Mouse (Mus musculus) ZHBTc4 (cell line): Measurements from ENCODE around the gene Tulp1.
"Not testable (repeated sequence)": the region's sequence is repeated elsewhere in the genome, so short reads cannot be mapped to it uniquely, and the experiment has no call there.

Experiments used
- DNase-seq: peaks from one replicate; pipeline ENCODE4 v3.0.0-alpha.2; 2011; ENCODE audit warnings: low read depth, low spot score

The Tulp1 gene

GRCm38 (mm10) chr17:28341091-28341490 lies 23.9 kb downstream of the Tulp1 start:
- peak; percentile 74 for DNase-seq

- DNase-seq: no peak
Measured at GRCm38 (mm10) chr17:28340578-28340977, 24.4 kb downstream of the Tulp1 start.

- no peak for DNase-seq
Measured at GRCm38 (mm10) chr17:28337547-28337946, 27.5 kb downstream of the Tulp1 start.

- DNase-seq: no peak
Measured at GRCm38 (mm10) chr17:28335267-28335666, 29.8 kb downstream of the Tulp1 start.

GRCm38 (mm10) chr17:28332915-28333546 lies 32.0 kb downstream of the Tulp1 start:
- peak; percentile 55 for DNase-seq

GRCm38 (mm10) chr17:28332113-28332914 lies 32.7 kb downstream of the Tulp1 start:
- peak; percentile 84 for DNase-seq

GRCm38 (mm10) chr17:28331241-28332112 lies 33.5 kb downstream of the Tulp1 start:
- DNase-seq: peak; percentile 71

GRCm38 (mm10) chr17:28330590-28330989 lies 34.4 kb downstream of the Tulp1 start:
- DNase-seq: not testable (repeated sequence)

GRCm38 (mm10) chr17:28330232-28330546 lies 34.8 kb downstream of the Tulp1 start:
- no peak for DNase-seq

- peak; percentile 66 for DNase-seq
Measured at GRCm38 (mm10) chr17:28329503-28330231, 35.4 kb downstream of the Tulp1 start.

- DNase-seq: peak; percentile 42
Measured at GRCm38 (mm10) chr17:28328946-28329345, 36.1 kb downstream of the Tulp1 start.

GRCm38 (mm10) chr17:28328366-28328928 lies 36.6 kb downstream of the Tulp1 start, which contains the start of gene Rpl10a:
Rpl10a (plus strand) TSS chr17:28328471.
- DNase-seq: peak; percentile 97

GRCm38 (mm10) chr17:28327673-28328325 lies 37.2 kb downstream of the Tulp1 start:
- DNase-seq: peak; percentile 59

GRCm38 (mm10) chr17:28326951-28327350 lies 38.1 kb downstream of the Tulp1 start:
- no peak for DNase-seq

- no peak for DNase-seq
Measured at GRCm38 (mm10) chr17:28325751-28326150, 39.3 kb downstream of the Tulp1 start.

GRCm38 (mm10) chr17:28324416-28324815 lies 40.6 kb downstream of the Tulp1 start:
- peak; percentile 79 for DNase-seq

- DNase-seq: peak; percentile 71
Measured at GRCm38 (mm10) chr17:28323786-28324185, 41.2 kb downstream of the Tulp1 start.

- no peak for DNase-seq
Measured at GRCm38 (mm10) chr17:28321700-28322099, 43.3 kb downstream of the Tulp1 start.

GRCm38 (mm10) chr17:28317725-28318124 lies 47.3 kb downstream of the Tulp1 start:
- no peak for DNase-seq

- peak; percentile 47 for DNase-seq
Measured at GRCm38 (mm10) chr17:28317091-28317490, 47.9 kb downstream of the Tulp1 start.

- DNase-seq: peak; percentile 68
Measured at GRCm38 (mm10) chr17:28316476-28316875, 48.5 kb downstream of the Tulp1 start.
